Mouse (Mus musculus) embryonic facial prominence, embryonic 13.5 days (tissue): ENCODE data around the gene Ddost. TPM values are rescaled to one million over a fixed set of nuclear protein-coding genes. Genes with fewer than 3 reads are reported as not detected.
"Not testable (repeated sequence)": the region's sequence is repeated elsewhere in the genome, so short reads cannot be mapped to it uniquely, and the experiment has no call there.

Source experiments
- ATAC-seq: fragments of 200-750 bp; cut with Nextera tagmentation; 2 replicates; pipeline ENCODE4 v1.8.0; 2017; ENCODE audit warnings: low read depth; ENCODE audit not compliant: insufficient number of reproducible peaks, insufficient read depth, low FRiP score, low TSS enrichment
- H3K27ac ChIP-seq: fragments of 300-500 bp; sonication (generic); 2 replicates; pipeline ENCODE4 v1.5.1; 2015; ENCODE audit warnings: moderate library complexity, mild to moderate bottlenecking, inconsistent platforms
- H3K27me3 ChIP-seq: fragments of 300-500 bp; sonication (generic); 2 replicates; pipeline ENCODE4 v1.6.1; 2015; ENCODE audit warnings: mild to moderate bottlenecking, inconsistent platforms
- H3K36me3 ChIP-seq: fragments of 300-500 bp; sonication (generic); 2 replicates; pipeline ENCODE4 v1.6.1; 2015; ENCODE audit warnings: mild to moderate bottlenecking, inconsistent platforms
- H3K4me1 ChIP-seq: fragments of 300-500 bp; sonication (generic); 2 replicates; pipeline ENCODE4 v1.6.1; 2015; ENCODE audit warnings: inconsistent platforms
- H3K4me2 ChIP-seq: fragments of 300-500 bp; sonication (generic); 2 replicates; pipeline ENCODE4 v1.6.1; 2015; ENCODE audit warnings: moderate library complexity, mild to moderate bottlenecking, inconsistent platforms
- H3K4me3 ChIP-seq: fragments of 300-500 bp; sonication (generic); 2 replicates; pipeline ENCODE4 v1.5.1; 2015; ENCODE audit warnings: mild to moderate bottlenecking, inconsistent platforms
- H3K9ac ChIP-seq: fragments of 300-500 bp; sonication (generic); 2 replicates; pipeline ENCODE4 v1.6.1; 2015; ENCODE audit warnings: mild to moderate bottlenecking, inconsistent platforms
- H3K9me3 ChIP-seq: fragments of 300-500 bp; sonication (generic); 2 replicates; pipeline ENCODE4 v1.6.1; 2016; ENCODE audit warnings: inconsistent platforms
- WGBS: fragments of 180-500 bp; shearing (Covaris S2); methylation state at CpG from one replicate; pipeline ENCODE4 v1.1.7; 2015; ENCODE audit warnings: mixed read lengths; 5-methylcytosine and 5-hydroxymethylcytosine counted together
- polyA plus RNA-seq: library from polyadenylated mRNA; unstranded; fragments of >200 nt; fragmentation: Nextera tagmentation; extraction: Ambion mirVana; gene quantifications from 2 replicates; pipeline ENCODE4 v1.2.1, GENCODE M21; 2015

The Ddost gene
- polyA plus RNA-seq, 1 experiment from 2014 or later: 321 TPM

DNA sequence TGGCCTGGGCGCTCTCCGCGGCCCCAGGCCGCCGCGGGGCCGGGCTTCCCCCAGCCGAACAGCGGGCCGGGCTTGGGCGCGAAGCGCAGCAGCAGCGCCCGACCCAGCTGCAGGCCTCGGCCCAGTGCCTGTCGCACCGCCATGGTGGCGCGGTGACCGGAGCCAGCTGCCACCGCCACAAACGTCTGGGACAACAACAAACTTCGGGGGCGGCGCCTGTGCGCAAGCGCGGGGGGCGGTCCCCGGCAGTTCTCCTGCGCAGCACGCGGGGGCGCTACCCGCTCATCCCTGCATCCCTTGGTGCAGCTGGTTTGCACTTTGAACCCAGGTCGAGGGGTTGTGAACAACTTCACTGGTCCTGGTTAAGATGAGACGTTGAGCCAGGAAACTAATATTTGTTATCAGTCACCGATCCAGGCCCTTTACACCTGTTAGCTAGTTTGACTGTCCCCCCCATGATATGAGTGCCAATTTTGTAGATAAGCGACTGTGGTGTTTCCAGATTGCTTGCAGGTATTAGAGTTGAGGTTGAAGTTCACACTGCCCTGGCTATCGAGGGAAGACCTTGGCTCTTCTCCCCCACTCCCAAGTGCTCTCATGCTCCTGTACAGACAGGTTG lies 21.7 kb downstream of the Ddost start, which contains the start of gene Pink1:
Gene Pink1, minus strand, starts transcription at position 231 of the 619 bp plus-strand sequence.
- Histone ChIP-seq H3K4me3 (peak within 1 kb of the TSS; percentile 95), H3K9ac (peak within 1 kb of the TSS; percentile 95), H3K27ac (peak within 1 kb of the TSS; percentile 94), H3K4me1 (peaks cover 18% of the 10 kb centered on the region), H3K4me2 (peak within 1 kb of the TSS; percentile 62), H3K36me3 (no peaks in the 10 kb centered on the region), H3K27me3 (peaks cover 6% of the 10 kb centered on the region), H3K9me3 (no peaks in the 10 kb centered on the region)
- 3% methylated on average over 41 of the region's 41 CpGs for whole genome bisulfite sequencing
- peak; percentile 56; the same call in 1 of the 2 replicates for ATAC-seq

GRCm38 (mm10) chr4:138327155-138327554 lies 22.6 kb downstream of the Ddost start:
- not testable (repeated sequence) for H3K9me3 ChIP-seq, H3K27ac ChIP-seq, H3K4me3 ChIP-seq, ATAC-seq, H3K9ac ChIP-seq, H3K36me3 ChIP-seq, H3K4me2 ChIP-seq
- Histone ChIP-seq H3K27me3 (peaks cover 14% of the 10 kb centered on the region), H3K4me1 (peaks cover 15% of the 10 kb centered on the region)
- 65% methylated on average over 9 of the region's 12 CpGs for WGBS

DNA sequence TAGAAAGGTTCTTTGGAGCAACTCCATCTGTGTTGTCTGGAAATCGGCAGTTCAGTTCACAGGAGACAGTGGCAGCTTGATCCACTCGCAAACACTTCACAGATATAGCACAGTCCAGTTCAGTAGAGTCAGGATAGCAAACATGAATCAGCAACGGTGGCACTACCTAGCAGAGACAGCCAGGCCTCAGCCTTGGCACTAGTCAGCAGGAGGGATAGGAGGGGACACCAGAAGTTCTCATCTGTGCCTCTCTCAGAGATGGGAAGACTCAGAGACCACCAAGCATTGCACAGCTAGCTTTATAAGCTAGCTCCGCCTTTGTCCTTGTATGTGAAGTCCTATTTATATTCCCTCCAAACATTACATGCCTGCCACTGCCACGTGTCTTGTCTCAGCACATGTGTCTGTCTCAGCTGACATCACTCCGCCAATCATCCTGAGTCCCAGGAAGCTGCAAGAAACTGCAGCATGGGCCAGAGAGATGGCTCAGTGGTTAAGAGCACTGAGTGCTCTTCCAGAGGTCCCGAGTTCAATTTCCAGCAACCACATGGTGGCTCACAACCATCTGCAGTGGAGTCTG lies 23.5 kb downstream of the Ddost start:
- no peak for ATAC-seq
- Histone ChIP-seq H3K36me3 (no peaks in the 10 kb centered on the region), H3K4me1 (peaks cover 15% of the 10 kb centered on the region), H3K9ac (peak overlapping the region; percentile 49; the same call in 1 of the 2 replicates), H3K4me2 (peak overlapping the region; percentile 56), H3K9me3 (no peaks in the 10 kb centered on the region), H3K27me3 (peaks cover 18% of the 10 kb centered on the region), H3K27ac (peak overlapping the region; percentile 69; the same call in 1 of the 2 replicates), H3K4me3 (peak overlapping the region; percentile 33)
- 70% methylated on average over 7 of the region's 7 CpGs for WGBS

- Histone ChIP-seq H3K27me3 (peaks cover 18% of the 10 kb centered on the region), H3K4me1 (peaks cover 15% of the 10 kb centered on the region), H3K27ac (no peak overlapping the region), H3K4me3 (no peak overlapping the region), H3K4me2 (no peak overlapping the region; the same call in 1 of the 2 replicates), H3K9ac (no peak overlapping the region), H3K9me3 (no peaks in the 10 kb centered on the region), H3K36me3 (no peaks in the 10 kb centered on the region)
- WGBS: 7% methylated on average over 15 of the region's 15 CpGs
- ATAC-seq: no peak
These were observed 25.7 kb downstream of the Ddost start for GRCm38 (mm10) chr4:138330264-138330671.

GRCm38 (mm10) chr4:138331647-138332046 lies 27.1 kb downstream of the Ddost start:
- Histone ChIP-seq H3K4me3 (no peak overlapping the region), H3K9me3 (no peaks in the 10 kb centered on the region), H3K4me1 (peaks cover 9% of the 10 kb centered on the region), H3K36me3 (no peaks in the 10 kb centered on the region), H3K27ac (no peak overlapping the region), H3K27me3 (peaks cover 18% of the 10 kb centered on the region), H3K9ac (no peak overlapping the region), H3K4me2 (no peak overlapping the region)
- 79% methylated on average over 9 of the region's 9 CpGs for WGBS
- no peak for ATAC-seq

DNA sequence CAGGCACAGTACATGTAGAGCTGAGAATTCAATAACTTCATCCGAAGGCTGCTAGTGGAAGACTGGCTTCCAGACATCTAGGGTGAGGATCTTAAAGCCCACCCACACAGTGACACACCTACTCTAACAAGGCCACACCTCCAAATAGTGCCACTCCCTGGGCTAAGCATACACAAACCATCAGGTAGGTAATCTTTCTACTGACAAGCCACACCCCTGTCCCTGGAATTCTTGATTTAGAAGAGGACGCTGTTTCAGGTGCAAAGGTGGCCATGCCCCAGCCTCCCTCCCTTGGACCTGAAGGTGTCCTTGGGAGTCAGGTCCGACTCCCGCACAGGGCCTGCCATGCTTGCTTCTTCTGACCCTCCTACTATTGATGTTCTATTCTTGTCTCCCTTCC lies 28.6 kb downstream of the Ddost start:
- no peak overlapping the region for H3K4me2 ChIP-seq
- H3K9ac ChIP-seq: no peak overlapping the region
- WGBS: 83% methylated on average over 4 of the region's 4 CpGs
- H3K27me3 ChIP-seq: peaks cover 18% of the 10 kb centered on the region
- ATAC-seq: no peak
- H3K27ac ChIP-seq: no peak overlapping the region
- H3K4me3 ChIP-seq: no peak overlapping the region
- H3K9me3 ChIP-seq: no peaks in the 10 kb centered on the region
- peaks cover 6% of the 10 kb centered on the region; the same call in 1 of the 2 replicates for H3K4me1 ChIP-seq
- no peaks in the 10 kb centered on the region for H3K36me3 ChIP-seq

GRCm38 (mm10) chr4:138335036-138335435 lies 30.5 kb downstream of the Ddost start:
- no peak overlapping the region for H3K9ac ChIP-seq
- H3K27ac ChIP-seq: no peak overlapping the region
- H3K4me1 ChIP-seq: peaks cover 8% of the 10 kb centered on the region; the same call in 1 of the 2 replicates
- WGBS: 83% methylated on average over 12 of the region's 12 CpGs
- H3K27me3 ChIP-seq: peaks cover 18% of the 10 kb centered on the region
- H3K9me3 ChIP-seq: no peaks in the 10 kb centered on the region
- no peaks in the 10 kb centered on the region for H3K36me3 ChIP-seq
- ATAC-seq: no peak
- no peak overlapping the region for H3K4me3 ChIP-seq
- no peak overlapping the region for H3K4me2 ChIP-seq

DNA sequence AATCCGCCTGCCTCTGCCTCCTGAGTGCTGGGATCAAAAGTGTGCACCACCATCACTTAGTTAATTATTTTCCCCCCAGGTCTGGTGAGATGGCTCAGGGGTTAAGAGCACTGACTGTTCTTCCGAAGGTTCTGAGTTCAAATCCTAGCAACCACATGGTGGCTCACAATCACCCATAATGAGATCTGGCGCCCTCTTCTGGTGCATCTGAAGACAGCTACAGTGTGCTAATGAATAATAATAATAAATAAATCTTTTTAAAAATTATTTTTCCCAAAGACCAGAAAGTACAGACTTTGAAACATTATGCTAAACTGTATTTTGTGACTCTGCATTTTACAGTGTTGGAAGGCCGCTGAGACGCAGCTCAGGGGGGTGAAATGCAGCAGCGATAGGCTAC lies 31.1 kb downstream of the Ddost start:
- 85% methylated on average over 6 of the region's 6 CpGs for WGBS
- Histone ChIP-seq H3K9ac (no peak overlapping the region), H3K27ac (no peak overlapping the region), H3K27me3 (peaks cover 18% of the 10 kb centered on the region), H3K4me3 (no peak overlapping the region), H3K4me2 (no peak overlapping the region), H3K9me3 (no peaks in the 10 kb centered on the region), H3K4me1 (peaks cover 3% of the 10 kb centered on the region; the same call in 1 of the 2 replicates), H3K36me3 (no peaks in the 10 kb centered on the region)
- no peak for ATAC-seq

- H3K9me3 ChIP-seq: no peaks in the 10 kb centered on the region
- peaks cover 8% of the 10 kb centered on the region for H3K4me1 ChIP-seq
- H3K27ac ChIP-seq: no peak overlapping the region
- WGBS: 64% methylated on average over 5 of the region's 5 CpGs
- ATAC-seq: no peak
- no peak overlapping the region for H3K4me2 ChIP-seq
- H3K4me3 ChIP-seq: no peak overlapping the region
- peaks cover 7% of the 10 kb centered on the region for H3K27me3 ChIP-seq
- no peak overlapping the region for H3K9ac ChIP-seq
- no peaks in the 10 kb centered on the region for H3K36me3 ChIP-seq
These were observed 32.3 kb downstream of the Ddost start for GRCm38 (mm10) chr4:138336876-138337275.

DNA sequence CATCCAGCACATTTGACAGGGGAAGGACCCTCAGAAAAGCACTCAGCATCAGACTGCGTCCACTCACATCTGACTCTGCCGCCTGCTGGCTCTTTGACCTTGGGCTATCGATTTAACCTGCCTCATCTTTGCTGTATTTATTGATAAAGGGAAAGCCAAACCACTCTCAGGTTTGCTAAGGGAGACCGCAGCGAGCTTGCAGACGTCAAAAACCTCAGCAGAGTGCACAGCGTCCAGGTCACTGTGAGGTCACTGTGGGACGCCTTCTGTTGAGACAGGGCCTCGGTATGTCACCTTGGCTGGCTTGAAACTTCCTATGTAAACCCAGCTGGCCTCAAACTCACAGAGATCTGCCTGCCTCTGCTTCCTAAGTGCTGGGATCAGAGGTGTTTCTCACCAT lies 32.8 kb downstream of the Ddost start:
- no peak overlapping the region for H3K27ac ChIP-seq
- ATAC-seq: no peak
- H3K9ac ChIP-seq: no peak overlapping the region
- no peak overlapping the region for H3K4me2 ChIP-seq
- peaks cover 8% of the 10 kb centered on the region for H3K4me1 ChIP-seq
- WGBS: 73% methylated on average over 9 of the region's 9 CpGs
- no peak overlapping the region for H3K4me3 ChIP-seq
- H3K9me3 ChIP-seq: no peaks in the 10 kb centered on the region
- H3K27me3 ChIP-seq: peaks cover 2% of the 10 kb centered on the region; the same call in 1 of the 2 replicates
- H3K36me3 ChIP-seq: no peaks in the 10 kb centered on the region

- no peaks in the 10 kb centered on the region for H3K27me3 ChIP-seq
- no peak overlapping the region for H3K4me3 ChIP-seq
- H3K36me3 ChIP-seq: no peaks in the 10 kb centered on the region
- no peak for ATAC-seq
- H3K4me1 ChIP-seq: peaks cover 8% of the 10 kb centered on the region
- no peaks in the 10 kb centered on the region for H3K9me3 ChIP-seq
- H3K9ac ChIP-seq: no peak overlapping the region
- H3K4me2 ChIP-seq: no peak overlapping the region
- no peak overlapping the region for H3K27ac ChIP-seq
- 27% methylated on average over 4 of the region's 4 CpGs for WGBS
These were observed 35.4 kb downstream of the Ddost start for GRCm38 (mm10) chr4:138339963-138340362.

- Histone ChIP-seq H3K4me2 (no peak overlapping the region), H3K9ac (peak overlapping the region; percentile 36; the same call in 1 of the 2 replicates), H3K4me3 (no peak overlapping the region), H3K36me3 (no peaks in the 10 kb centered on the region), H3K27me3 (no peaks in the 10 kb centered on the region), H3K27ac (no peak overlapping the region), H3K9me3 (no peaks in the 10 kb centered on the region), H3K4me1 (peaks cover 8% of the 10 kb centered on the region)
- WGBS: 47% methylated on average over 8 of the region's 8 CpGs
- ATAC-seq: no peak
These were observed 36.9 kb downstream of the Ddost start for GRCm38 (mm10) chr4:138341393-138341792.
